8 mouse cellular contexts compared by ENCODE assay signal in the genomic region with DNA sequence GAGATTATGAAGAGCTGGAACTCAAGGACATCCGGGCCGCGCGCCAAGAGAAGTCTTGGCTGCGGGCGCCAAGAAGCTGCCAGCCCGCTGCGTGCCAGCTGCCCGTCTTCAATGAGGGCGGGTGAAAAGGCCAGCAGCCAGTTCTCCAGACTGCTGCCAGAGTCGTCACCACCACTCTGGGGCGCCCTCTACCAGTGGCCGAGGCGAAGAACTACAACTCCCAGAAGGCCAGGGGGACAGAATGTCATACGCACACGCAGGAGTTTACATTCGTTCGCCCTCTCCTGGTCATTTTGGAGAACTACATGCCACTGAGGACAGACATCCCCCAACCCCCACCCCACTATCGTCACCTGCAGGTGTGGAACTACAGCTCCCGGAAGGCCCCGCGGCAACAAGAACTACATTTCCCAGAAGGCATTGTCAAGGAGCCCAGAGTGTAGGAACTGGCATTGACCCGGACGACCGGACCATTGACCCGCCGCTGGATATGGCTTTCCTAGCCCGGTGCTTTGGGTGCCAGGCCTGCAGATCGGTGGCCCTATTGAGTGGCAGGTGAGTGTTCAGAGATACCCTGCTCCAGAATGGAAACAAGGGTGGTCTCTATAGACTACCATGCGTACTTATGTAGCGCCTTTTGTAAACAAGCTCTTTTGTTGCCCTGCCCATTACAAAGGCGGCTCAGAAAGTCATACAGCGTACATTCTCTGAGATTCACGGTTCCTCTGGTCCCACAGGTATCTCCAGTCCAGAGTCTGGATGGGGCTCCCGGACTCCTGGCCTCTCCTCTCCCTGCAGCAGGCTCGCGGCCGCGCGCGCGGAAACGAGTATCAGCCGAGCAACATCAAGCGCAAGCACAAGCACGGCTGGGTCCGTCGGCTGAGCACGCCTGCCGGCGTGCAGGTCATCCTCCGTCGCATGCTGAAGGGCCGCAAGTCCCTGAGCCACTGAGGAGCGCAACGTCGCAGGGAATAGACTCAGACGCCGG. TPM values are rescaled to one million over a fixed set of nuclear protein-coding genes. Genes with fewer than 3 reads are reported as not detected.
DNase-seq lines count a peak whose midpoint lies in the region; ATAC-seq lines count a peak whose summit lies in the region.

A gene (plus strand): TSS at position 447 of the 988 bp plus-strand sequence.

- no peaks in the 10 kb centered on the region for H3K27me3 ChIP-seq in lung, embryonic 16.5 days (ENCODE audit: control insufficient read depth, insufficient read depth, low read depth, low read length)

- peaks cover 7% of the 10 kb centered on the region for H3K36me3 ChIP-seq in lung, embryonic 16.5 days (ENCODE audit: control insufficient read depth, insufficient read depth, low read length)

- H3K27ac ChIP-seq in lung, embryonic 16.5 days (ENCODE audit: low read length): peak within 1 kb of the TSS; percentile 93

- no peaks in the 10 kb centered on the region for H3K9me3 ChIP-seq in lung, embryonic 16.5 days (ENCODE audit: control insufficient read depth, low read length)

- WGBS in lung, embryonic 16.5 days: under 1% methylated on average over 59 of the region's 59 CpGs

- peaks cover 23% of the 10 kb centered on the region for H3K4me1 ChIP-seq in lung, embryonic 16.5 days (replicated peaks; ENCODE audit: control insufficient read depth, insufficient read depth, low read length)

- ATAC-seq in hematopoietic stem cell, adult 5-6 weeks (replicated peaks in 1 of 2; ENCODE audit: insufficient read depth in 1 of 2, low FRiP score in 2 of 2, low TSS enrichment in 1 of 2, low read depth in 1 of 2, poor library complexity in 2 of 2, severe bottlenecking in 2 of 2): peak; percentile 79 to 81
- ATAC-seq in lung, embryonic 16.5 days (ENCODE audit: low read depth): peak; percentile 81

- peak; percentile 97 for DNase-seq in MEL-GATA-1-ER (ENCODE audit: extremely low read depth, low read depth)
- DNase-seq in cerebellum, adult 8-10 months: peak; percentile 99
- DNase-seq in forelimb bud, embryonic 11.5 days (ENCODE audit: low read depth, low spot score): peak; percentile 100
- DNase-seq in layer of hippocampus, adult 9-10 months (ENCODE audit: low spot score): peak; percentile 100
- peak; percentile 91 for DNase-seq in ovary, postnatal 10 days (ENCODE audit: low spot score)
- DNase-seq in thymus, postnatal 10 days (ENCODE audit: low spot score in 2 of 2): peak; percentile 98 to 99

- peak within 1 kb of the TSS; percentile 92 for H3K4me3 ChIP-seq in lung, embryonic 16.5 days (ENCODE audit: low read length)

- H3K4me2 ChIP-seq in lung, embryonic 16.5 days (ENCODE audit: low read depth, low read length): peak within 1 kb of the TSS; percentile 84

- H3K9ac ChIP-seq in lung, embryonic 16.5 days (ENCODE audit: low read length): peak within 1 kb of the TSS; percentile 91

RNA-seq across cellular contexts. Expression of the gene that starts here (rescaled TPM):
- total RNA-seq in hematopoietic stem cell, adult 5-6 weeks (2017): 35.8 and 61.7 TPM in 2 replicates
- polyA plus RNA-seq in lung, embryonic 16.5 days (2015; fragmentation: Nextera tagmentation; extraction: Ambion mirVana): 136 and 151 TPM in 2 replicates

Comparison
In these comparisons a context has a peak if more than half of its experiments do, and no peak if none do; other contexts are left out.
1. Peak in every context shown above with its lines: DNase-seq, ATAC-seq, H3K4me3 ChIP-seq and H3K27ac ChIP-seq.